Mouse (Mus musculus): Measurements from ENCODE around the gene Cd83. TPM values are rescaled to one million over a fixed set of nuclear protein-coding genes. Genes with fewer than 3 reads are reported as not detected.

Cd83 gene
- polyA plus RNA-seq, 1 experiment from 2014 or later, result 30.8 TPM

DNA sequence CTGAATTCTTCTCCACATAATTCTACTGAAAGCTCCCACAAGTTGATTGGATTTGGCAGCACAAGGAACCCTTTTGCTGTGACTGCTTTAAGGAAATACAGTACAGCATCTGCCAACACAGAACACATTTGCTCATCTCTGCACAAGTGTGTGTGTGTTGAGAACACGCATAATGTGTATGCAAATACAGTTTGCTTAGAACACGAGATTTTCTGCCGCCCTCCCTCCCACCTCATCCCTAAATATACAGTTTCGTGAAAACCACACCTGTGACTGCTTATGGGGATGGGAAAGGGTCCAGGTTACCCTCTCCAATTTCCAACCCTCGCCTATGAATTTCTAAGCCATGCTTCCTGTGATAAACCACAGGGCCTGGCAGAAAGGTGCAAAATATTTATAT, 60.6 kb downstream of the Cd83 start:
- H3K4me3 ChIP-seq (replicated peaks; ENCODE audit: low read length), result no peak overlapping the region
- WGBS, result 88% methylated on average over 5 of the region's 5 CpGs
- H3K4me1 ChIP-seq (replicated peaks; ENCODE audit: control insufficient read depth, insufficient read depth, low read length), result no peaks in the 10 kb centered on the region
- DNase-seq (ENCODE audit: low spot score) (no peak), ATAC-seq (ENCODE audit: low FRiP score) (no peak)
- H3K4me2 ChIP-seq (replicated peaks), result no peak overlapping the region
- H3K9me3 ChIP-seq (ENCODE audit: control insufficient read depth, low read length), result no peaks in the 10 kb centered on the region
- H3K27me3 ChIP-seq (ENCODE audit: control insufficient read depth, insufficient read depth, low read length), result no peaks in the 10 kb centered on the region
- H3K9ac ChIP-seq, result no peak overlapping the region
- H3K27ac ChIP-seq, result no peak overlapping the region
- H3K36me3 ChIP-seq (replicated peaks; ENCODE audit: control insufficient read depth, insufficient read depth), result no peaks in the 10 kb centered on the region

- Histone ChIP-seq H3K27ac (no peak overlapping the region), H3K4me2 (replicated peaks) (no peak overlapping the region), H3K9me3 (ENCODE audit: control insufficient read depth, low read length) (no peaks in the 10 kb centered on the region), H3K4me3 (replicated peaks; ENCODE audit: low read length) (no peak overlapping the region), H3K36me3 (replicated peaks; ENCODE audit: control insufficient read depth, insufficient read depth) (no peaks in the 10 kb centered on the region), H3K4me1 (replicated peaks; ENCODE audit: control insufficient read depth, insufficient read depth, low read length) (peaks cover 9% of the 10 kb centered on the region; the same call in 1 of the 2 replicates), H3K27me3 (ENCODE audit: control insufficient read depth, insufficient read depth, low read length) (no peaks in the 10 kb centered on the region), H3K9ac (no peak overlapping the region)
- DNase-seq (ENCODE audit: low spot score), result no peak
- ATAC-seq (ENCODE audit: low FRiP score), result no peak
- 88% methylated on average over 7 of the region's 7 CpGs for WGBS
Measured at GRCm38 (mm10) chr13:43847186-43847585, 62.6 kb downstream of the Cd83 start.

- no peak for ATAC-seq (ENCODE audit: low FRiP score)
- Histone ChIP-seq H3K27me3 (ENCODE audit: control insufficient read depth, insufficient read depth, low read length) (no peaks in the 10 kb centered on the region), H3K4me3 (replicated peaks; ENCODE audit: low read length) (no peak overlapping the region), H3K9me3 (ENCODE audit: control insufficient read depth, low read length) (no peaks in the 10 kb centered on the region), H3K36me3 (replicated peaks; ENCODE audit: control insufficient read depth, insufficient read depth) (no peaks in the 10 kb centered on the region), H3K4me1 (replicated peaks; ENCODE audit: control insufficient read depth, insufficient read depth, low read length) (peaks cover 9% of the 10 kb centered on the region; the same call in 1 of the 2 replicates), H3K27ac (no peak overlapping the region), H3K4me2 (replicated peaks) (no peak overlapping the region), H3K9ac (no peak overlapping the region)
- no peak for DNase-seq (ENCODE audit: low spot score)
- WGBS, result 27% methylated on average over 4 of the region's 4 CpGs
Measured at GRCm38 (mm10) chr13:43849816-43850215, 65.2 kb downstream of the Cd83 start.

GRCm38 (mm10) chr13:43851108-43851507, 66.5 kb downstream of the Cd83 start:
- Histone ChIP-seq H3K9me3 (ENCODE audit: control insufficient read depth, low read length) (no peaks in the 10 kb centered on the region), H3K9ac (no peak overlapping the region), H3K27ac (peak overlapping the region; percentile 43; the same call in 1 of the 2 replicates), H3K27me3 (ENCODE audit: control insufficient read depth, insufficient read depth, low read length) (no peaks in the 10 kb centered on the region), H3K36me3 (replicated peaks; ENCODE audit: control insufficient read depth, insufficient read depth) (no peaks in the 10 kb centered on the region), H3K4me3 (replicated peaks; ENCODE audit: low read length) (no peak overlapping the region), H3K4me1 (replicated peaks; ENCODE audit: control insufficient read depth, insufficient read depth, low read length) (peaks cover 9% of the 10 kb centered on the region; the same call in 1 of the 2 replicates), H3K4me2 (replicated peaks) (no peak overlapping the region)
- no peak for ATAC-seq (ENCODE audit: low FRiP score)
- WGBS, result 17% methylated on average over 4 of the region's 4 CpGs
- DNase-seq (ENCODE audit: low spot score), result no peak

Other genes starting within 250 kb of the Cd83 start
- 8.6 and 9.5 TPM in 2 replicates for gene Mcur1, start 224.6 kb upstream of the Cd83 start, polyA plus RNA-seq (2014; fragmentation: Nextera tagmentation; extraction: Ambion mirVana)
- 35.6 and 35.8 TPM in 2 replicates for gene Rnf182, start 169.1 kb upstream of the Cd83 start, polyA plus RNA-seq (2014; fragmentation: Nextera tagmentation; extraction: Ambion mirVana)